Mouse (Mus musculus) adrenal gland, adult 18-20 months (tissue): ENCODE measurements around the gene Adssl1. TPM values are rescaled to one million over a fixed set of nuclear protein-coding genes. Genes with fewer than 3 reads are reported as not detected.
A peak's percentile ranks its signal among the peaks of the same experiment; 100 is the strongest.

Source experiments
- DNase-seq, 2 experiments: peaks; one replicate each; pipeline ENCODE4 v3.0.0; 2021 to 2022; ENCODE audit warnings: low spot score in 2 of 2
- total RNA-seq, 2 experiments: library from RNA; stranded (reverse); gene quantifications; 1 replicate in 1 of 2; 2 replicates in 1 of 2; pipeline ENCODE4 v1.2.3; 2021

The Adssl1 gene
- total RNA-seq, 2 experiments from 2014 or later = 17.1 to 31.3 TPM

GRCm38 (mm10) chr12:112591730-112592129 lies 28.1 kb upstream of the Adssl1 start:
- no peak for DNase-seq

GRCm38 (mm10) chr12:112592985-112593734 lies 26.7 kb upstream of the Adssl1 start:
- no peak for DNase-seq

- DNase-seq = no peak
Measured at GRCm38 (mm10) chr12:112593951-112594915, 25.6 kb upstream of the Adssl1 start.

- no peak for DNase-seq
Measured at GRCm38 (mm10) chr12:112594989-112595388, 24.9 kb upstream of the Adssl1 start.

GRCm38 (mm10) chr12:112595626-112596025 lies 24.2 kb upstream of the Adssl1 start:
- DNase-seq = peak in 1 of 2 experiments; percentile 42

- DNase-seq = no peak
Measured at GRCm38 (mm10) chr12:112596454-112596853, 23.4 kb upstream of the Adssl1 start.

- no peak for DNase-seq
Measured at GRCm38 (mm10) chr12:112596891-112597500, 22.8 kb upstream of the Adssl1 start.

GRCm38 (mm10) chr12:112597618-112598017 lies 22.2 kb upstream of the Adssl1 start:
- no peak for DNase-seq

GRCm38 (mm10) chr12:112599198-112599597 lies 20.6 kb upstream of the Adssl1 start:
- DNase-seq = no peak

- DNase-seq = no peak
Measured at GRCm38 (mm10) chr12:112599942-112600611, 19.8 kb upstream of the Adssl1 start.

- DNase-seq = no peak
Measured at GRCm38 (mm10) chr12:112604022-112604421, 15.8 kb upstream of the Adssl1 start.

GRCm38 (mm10) chr12:112604709-112605649 lies 14.9 kb upstream of the Adssl1 start:
- no peak for DNase-seq

GRCm38 (mm10) chr12:112605766-112606165 lies 14.1 kb upstream of the Adssl1 start:
- DNase-seq = peak; percentile 79 to 85

GRCm38 (mm10) chr12:112606998-112607397 lies 12.8 kb upstream of the Adssl1 start:
- no peak for DNase-seq

GRCm38 (mm10) chr12:112609031-112609430 lies 10.8 kb upstream of the Adssl1 start:
- no peak for DNase-seq

GRCm38 (mm10) chr12:112616668-112617067 lies 3.2 kb upstream of the Adssl1 start:
- DNase-seq = no peak

GRCm38 (mm10) chr12:112617184-112617583 lies 2.7 kb upstream of the Adssl1 start:
- DNase-seq = no peak

- DNase-seq = peak; percentile 53 to 56
Measured at GRCm38 (mm10) chr12:112617898-112618380, 1.9 kb upstream of the Adssl1 start.

GRCm38 (mm10) chr12:112618981-112619685 lies 712 bp upstream of the Adssl1 start:
- no peak for DNase-seq
